Mouse (Mus musculus) ES-Bruce4 (cell line): Measurements from ENCODE around the gene Siae. TPM values are rescaled to one million over a fixed set of nuclear protein-coding genes. Genes with fewer than 3 reads are reported as not detected.

Source experiments
- H3K27ac ChIP-seq: 2 replicates; pipeline ENCODE4 v1.5.1; 2012; ENCODE audit warnings: low read length, inconsistent platforms; ENCODE audit not compliant: insufficient read depth
- H3K27me3 ChIP-seq: 2 replicates; pipeline ENCODE4 v1.6.1; 2012; ENCODE audit warnings: mild to moderate bottlenecking, low read length, inconsistent platforms; ENCODE audit not compliant: control insufficient read depth, poor library complexity, insufficient read depth, severe bottlenecking
- H3K36me3 ChIP-seq: 2 replicates; pipeline ENCODE4 v1.6.1; 2012; ENCODE audit warnings: inconsistent platforms, mild to moderate bottlenecking, low read length, moderate library complexity; ENCODE audit not compliant: control insufficient read depth, poor library complexity, insufficient read depth, severe bottlenecking
- H3K4me1 ChIP-seq: one replicate; pipeline ENCODE4 v1.8.1; 2011; ENCODE audit warnings: low read length; ENCODE audit not compliant: control insufficient read depth, insufficient read depth
- H3K4me3 ChIP-seq: 2 replicates; pipeline ENCODE4 v1.5.1; 2011; ENCODE audit warnings: low read depth, mild to moderate bottlenecking, low read length
- H3K9ac ChIP-seq: 2 replicates; pipeline ENCODE4 v1.6.1; 2012; ENCODE audit warnings: low read depth, mild to moderate bottlenecking, inconsistent platforms; ENCODE audit not compliant: poor library complexity, severe bottlenecking
- H3K9me3 ChIP-seq: replicated peaks from 2 replicates; pipeline ENCODE4 v1.6.1; 2012; ENCODE audit warnings: mild to moderate bottlenecking, low read length, inconsistent platforms; ENCODE audit not compliant: control insufficient read depth, poor library complexity, insufficient read depth, severe bottlenecking
- CTCF ChIP-seq: IDR thresholded peaks from one replicate; pipeline ENCODE4 v1.8.1; 2011; ENCODE audit warnings: low read depth, low read length
- EP300 ChIP-seq: IDR thresholded peaks from 2 replicates; pipeline ENCODE4 v1.6.1; 2011; ENCODE audit warnings: low read depth, low read length; ENCODE audit not compliant: insufficient read depth
- POLR2A ChIP-seq: IDR thresholded peaks from one replicate; pipeline ENCODE4 v1.8.1; 2011; ENCODE audit warnings: low read length; ENCODE audit not compliant: insufficient read depth
- polyA plus RNA-seq: library from polyadenylated mRNA; stranded (reverse); fragments of >200 nt; gene quantifications from 2 replicates; pipeline ENCODE4 v1.2.4, GENCODE M21; 2011; ENCODE audit warnings: low read depth; ENCODE audit not compliant: missing spikeins, insufficient read depth, insufficient read length

Gene Siae
- polyA plus RNA-seq, 1 experiment = 10.0 TPM

DNA sequence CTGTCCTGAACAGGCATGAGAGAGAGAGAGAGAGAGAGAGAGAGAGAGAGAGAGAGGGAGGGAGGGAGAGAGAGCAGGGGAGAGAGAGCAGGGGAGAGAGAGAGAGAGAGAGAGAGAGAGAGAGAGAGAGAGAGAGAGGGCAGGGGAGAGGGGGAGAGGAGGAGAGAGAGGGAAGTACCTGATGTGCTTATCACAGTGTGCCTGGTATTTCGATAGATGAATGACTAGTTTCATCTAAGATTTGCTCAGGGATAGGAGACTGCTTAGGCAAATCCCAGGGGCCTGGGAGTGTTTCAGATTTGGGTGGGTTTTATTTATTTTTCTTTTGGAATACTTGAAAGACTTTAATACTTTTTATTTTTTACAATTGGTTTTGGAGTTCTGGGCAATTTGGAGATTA is 107.7 kb downstream of the Siae start:
- no peak for TF ChIP-seq CTCF
- no peak for TF ChIP-seq POLR2A
- no peak for TF ChIP-seq EP300
- H3K9me3 ChIP-seq = no peaks in the 10 kb centered on the region

DNA sequence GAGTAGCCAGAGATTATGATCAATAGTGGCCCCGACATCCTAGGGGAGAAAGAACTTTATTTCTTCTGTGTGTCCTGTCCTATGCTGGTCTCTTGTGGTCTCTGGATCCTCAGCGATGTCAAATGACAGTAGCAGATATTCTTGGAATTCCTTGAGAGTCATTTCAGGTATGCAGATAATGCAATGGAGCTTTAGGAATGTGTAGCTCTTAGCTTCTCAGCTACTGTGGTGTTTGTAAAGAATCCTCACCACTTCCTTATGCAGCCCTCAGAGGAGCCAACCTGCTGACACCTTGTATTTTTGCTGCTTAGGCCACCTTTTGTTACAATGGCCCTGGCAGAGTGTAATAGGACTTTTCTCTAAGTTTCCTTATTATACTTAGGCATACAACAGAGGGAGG is 109.1 kb downstream of the Siae start:
- no peaks in the 10 kb centered on the region for H3K9me3 ChIP-seq
- no peak overlapping the region for H3K4me3 ChIP-seq
- no peak overlapping the region for H3K27ac ChIP-seq
- TF ChIP-seq EP300 = no peak
- no peak for TF ChIP-seq CTCF
- no peak for TF ChIP-seq POLR2A
- no peak overlapping the region for H3K9ac ChIP-seq
- H3K36me3 ChIP-seq = no peaks in the 10 kb centered on the region
- H3K4me1 ChIP-seq = no peaks in the 10 kb centered on the region
- no peaks in the 10 kb centered on the region; the same call in 1 of the 2 replicates for H3K27me3 ChIP-seq

More for the DNA sequence above, 107.7 kb downstream of the Siae start:
- H3K4me1 ChIP-seq = no peaks in the 10 kb centered on the region
- no peaks in the 10 kb centered on the region for H3K36me3 ChIP-seq
- H3K27ac ChIP-seq = no peak overlapping the region
- H3K27me3 ChIP-seq = no peaks in the 10 kb centered on the region; the same call in 1 of the 2 replicates
- H3K4me3 ChIP-seq = no peak overlapping the region
- H3K9ac ChIP-seq = no peak overlapping the region

DNA sequence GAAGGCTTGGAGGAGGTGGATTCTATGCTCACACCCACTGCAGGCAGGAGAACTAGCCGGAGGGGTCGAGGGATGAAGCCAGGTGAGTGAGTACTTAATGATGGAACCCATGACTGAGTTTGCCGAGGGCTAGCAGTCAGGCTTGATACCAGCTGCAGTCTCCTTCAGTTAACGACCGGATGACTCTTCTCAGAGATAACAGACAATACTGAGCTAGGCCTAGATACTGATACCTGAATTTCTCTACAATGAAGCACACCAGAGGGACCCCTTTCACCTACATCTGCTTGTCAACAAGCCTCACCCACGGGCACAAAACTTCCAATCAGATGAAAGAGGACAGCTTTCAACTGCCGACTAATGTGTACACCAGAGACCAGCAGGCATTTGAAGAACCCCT is 110.5 kb downstream of the Siae start:
- Histone ChIP-seq H3K9me3 (no peaks in the 10 kb centered on the region), H3K4me1 (no peaks in the 10 kb centered on the region), H3K27ac (no peak overlapping the region), H3K4me3 (no peak overlapping the region), H3K9ac (no peak overlapping the region), H3K36me3 (no peaks in the 10 kb centered on the region), H3K27me3 (no peaks in the 10 kb centered on the region; the same call in 1 of the 2 replicates)
- TF ChIP-seq CTCF (no peak), EP300 (no peak), POLR2A (no peak)

DNA sequence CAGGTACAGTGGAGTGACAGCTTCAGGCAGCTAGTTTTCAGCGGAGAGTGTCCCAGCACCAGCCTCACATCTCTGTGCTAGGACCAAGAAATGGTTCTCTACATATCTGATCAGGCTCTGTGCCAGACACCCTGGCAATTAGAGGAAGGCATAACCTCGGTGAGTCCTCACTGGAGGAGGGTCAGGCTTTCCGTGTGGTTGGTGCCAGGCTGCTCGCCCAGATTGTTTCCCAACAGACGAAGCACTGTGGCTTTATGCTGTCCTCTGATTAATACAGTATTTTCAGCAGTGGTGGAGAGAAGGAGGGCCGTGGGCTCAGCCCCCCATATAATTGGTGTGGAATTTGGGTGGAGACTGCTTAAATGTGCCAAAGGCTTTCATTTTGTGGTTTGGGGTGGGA is 113.6 kb downstream of the Siae start, which contains the start of gene Panx3:
Gene Panx3 (minus strand): TSS at position 121 of the 400 bp plus-strand sequence.
- Histone ChIP-seq H3K27ac (no peak within 1 kb of the TSS), H3K9me3 (no peaks in the 10 kb centered on the region), H3K9ac (no peak within 1 kb of the TSS), H3K36me3 (no peaks in the 10 kb centered on the region), H3K27me3 (no peaks in the 10 kb centered on the region), H3K4me1 (no peaks in the 10 kb centered on the region), H3K4me3 (no peak within 1 kb of the TSS)
- no peak for TF ChIP-seq CTCF
- no peak for TF ChIP-seq POLR2A
- no peak for TF ChIP-seq EP300

- Histone ChIP-seq H3K27ac (no peak overlapping the region), H3K4me1 (no peaks in the 10 kb centered on the region), H3K27me3 (no peaks in the 10 kb centered on the region), H3K36me3 (no peaks in the 10 kb centered on the region), H3K4me3 (no peak overlapping the region), H3K9ac (no peak overlapping the region), H3K9me3 (no peaks in the 10 kb centered on the region)
- TF ChIP-seq CTCF (no peak), POLR2A (no peak), EP300 (no peak)
Observed at GRCm38 (mm10) chr9:37669678-37670077, 114.2 kb downstream of the Siae start.

- Histone ChIP-seq H3K27ac (no peak overlapping the region), H3K27me3 (no peaks in the 10 kb centered on the region)
Observed at GRCm38 (mm10) chr9:37670261-37670660, 114.8 kb downstream of the Siae start.

More at GRCm38 (mm10) chr9:37670261-37670660, 114.8 kb downstream of the Siae start:
- Histone ChIP-seq H3K9me3 (no peaks in the 10 kb centered on the region), H3K36me3 (no peaks in the 10 kb centered on the region), H3K4me1 (no peaks in the 10 kb centered on the region), H3K9ac (no peak overlapping the region), H3K4me3 (no peak overlapping the region)
- TF ChIP-seq EP300 = no peak
- no peak for TF ChIP-seq CTCF
